Mouse (Mus musculus) left cerebral cortex, adult 2 months (tissue): ENCODE measurements at regions not wholly inside any gene's neighbourhood (a gene's known extent, or its start where the extent isn't known, plus 50 kb on each side); places are given as distances from the start of the nearest gene placed in this dataset.

ENCODE experiments used
- DNase-seq, 2 experiments: peaks; one replicate each; pipeline ENCODE4 v3.0.0; 2021 to 2022; ENCODE audit warnings: low spot score in 2 of 2, mixed read lengths in 1 of 2; ENCODE audit errors: extremely low spot score in 1 of 2
- H3K27ac ChIP-seq: fragments of 200-600 bp; 2 replicates; pipeline ENCODE4 v1.8.1; 2022
- H3K4me3 ChIP-seq: fragments of 200-600 bp; 2 replicates; pipeline ENCODE4 v1.8.1; 2022
- CTCF ChIP-seq: fragments of 200-600 bp; IDR thresholded peaks from 2 replicates; pipeline ENCODE4 v1.8.1; 2022; ENCODE audit warnings: antibody characterized with exemption, mild to moderate bottlenecking, moderate library complexity
- intact Hi-C: fragments of 180-260 bp; cut with DNase I; formaldehyde crosslinking; loops from one replicate; pipeline ENCODE4 v1.15.1; 2025

- TF ChIP-seq CTCF, result no peak
- peak; percentile 54 to 59 for DNase-seq
- Histone ChIP-seq H3K4me3 (no peak overlapping the region), H3K27ac (peak overlapping the region; percentile 29)
- intact Hi-C loops, result loop anchor here (2.0 to 10.0 kb wide), 2 partner anchors 44 to 632 kb away; partner anchors contain the start of gene Zmiz1
Observed at GRCm38 (mm10) chr14:24822876-24823567, 336.1 kb downstream of the Rps24 start.

GRCm38 (mm10) chr14:24824351-24824750 lies 337.4 kb downstream of the Rps24 start:
- intact Hi-C loops, result loop anchor here (10.0 kb wide), 1 partner anchor 630 kb away; the partner anchor contains the start of gene Zmiz1
- no peak overlapping the region for H3K27ac ChIP-seq
- no peak overlapping the region for H3K4me3 ChIP-seq
- no peak for DNase-seq
- TF ChIP-seq CTCF, result no peak

GRCm38 (mm10) chr14:24825722-24826386 lies 338.9 kb downstream of the Rps24 start:
- intact Hi-C loops, result loop anchor here (2.0 to 10.0 kb wide), 3 partner anchors 41 to 629 kb away; partner anchors contain the start of gene Zmiz1
- DNase-seq, result no peak
- peak overlapping the region; percentile 69; the same call in 1 of the 2 replicates for H3K27ac ChIP-seq
- no peak overlapping the region for H3K4me3 ChIP-seq
- TF ChIP-seq CTCF, result no peak

GRCm38 (mm10) chr14:24826471-24827337 lies 339.8 kb downstream of the Rps24 start:
- TF ChIP-seq CTCF, result no peak
- intact Hi-C loops, result loop anchor here (2.0 to 10.0 kb wide), 3 partner anchors 42 to 628 kb away; partner anchors contain the start of gene Zmiz1
- Histone ChIP-seq H3K27ac (peak overlapping the region; percentile 69), H3K4me3 (no peak overlapping the region)
- no peak for DNase-seq

GRCm38 (mm10) chr14:24827381-24828031 lies 340.6 kb downstream of the Rps24 start:
- TF ChIP-seq CTCF, result no peak
- Histone ChIP-seq H3K27ac (peak overlapping the region; percentile 69), H3K4me3 (no peak overlapping the region)
- no peak for DNase-seq
- intact Hi-C loops, result loop anchor here (2.0 to 10.0 kb wide), 3 partner anchors 43 to 627 kb away; partner anchors contain the start of gene Zmiz1

- intact Hi-C loops, result loop anchor here (10.0 kb wide), 1 partner anchor 626 kb away; the partner anchor contains the start of gene Zmiz1
- TF ChIP-seq CTCF, result no peak
- no peak for DNase-seq
- Histone ChIP-seq H3K27ac (no peak overlapping the region), H3K4me3 (no peak overlapping the region)
Observed at GRCm38 (mm10) chr14:24829001-24829400, 342.1 kb downstream of the Rps24 start.

DNA sequence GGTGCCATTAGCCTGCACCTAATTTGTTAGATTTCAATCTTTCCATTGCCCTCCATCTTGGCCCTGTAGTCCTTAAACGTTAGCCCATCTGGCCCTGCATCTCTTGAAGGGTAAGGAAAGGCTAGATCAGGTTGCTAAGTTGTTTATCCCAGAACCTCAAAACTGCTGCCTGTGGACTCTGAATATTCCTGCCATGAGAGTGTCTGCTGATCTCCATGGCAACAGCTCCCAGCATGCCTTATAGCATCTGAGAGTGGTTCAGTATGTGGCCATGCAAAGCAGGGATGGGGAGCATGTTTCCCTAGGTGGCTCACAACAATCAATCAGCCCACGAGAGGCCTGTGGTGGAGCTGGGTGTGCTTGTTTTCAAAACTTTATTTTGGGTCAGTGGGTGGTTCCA lies 346.3 kb downstream of the Rps24 start:
- DNase-seq, result no peak
- intact Hi-C loops, result no loop called here
- H3K27ac ChIP-seq, result no peak overlapping the region
- TF ChIP-seq CTCF, result no peak
- H3K4me3 ChIP-seq, result no peak overlapping the region

- Histone ChIP-seq H3K4me3 (no peak overlapping the region), H3K27ac (no peak overlapping the region)
- intact Hi-C loops, result no loop called here
- no peak for DNase-seq
- TF ChIP-seq CTCF, result no peak
Observed at GRCm38 (mm10) chr14:24838219-24838618, 351.3 kb downstream of the Rps24 start.

GRCm38 (mm10) chr14:24839056-24839455 lies 352.1 kb downstream of the Rps24 start:
- TF ChIP-seq CTCF, result no peak
- DNase-seq, result no peak
- Histone ChIP-seq H3K27ac (no peak overlapping the region), H3K4me3 (no peak overlapping the region)
- intact Hi-C loops, result no loop called here

DNA sequence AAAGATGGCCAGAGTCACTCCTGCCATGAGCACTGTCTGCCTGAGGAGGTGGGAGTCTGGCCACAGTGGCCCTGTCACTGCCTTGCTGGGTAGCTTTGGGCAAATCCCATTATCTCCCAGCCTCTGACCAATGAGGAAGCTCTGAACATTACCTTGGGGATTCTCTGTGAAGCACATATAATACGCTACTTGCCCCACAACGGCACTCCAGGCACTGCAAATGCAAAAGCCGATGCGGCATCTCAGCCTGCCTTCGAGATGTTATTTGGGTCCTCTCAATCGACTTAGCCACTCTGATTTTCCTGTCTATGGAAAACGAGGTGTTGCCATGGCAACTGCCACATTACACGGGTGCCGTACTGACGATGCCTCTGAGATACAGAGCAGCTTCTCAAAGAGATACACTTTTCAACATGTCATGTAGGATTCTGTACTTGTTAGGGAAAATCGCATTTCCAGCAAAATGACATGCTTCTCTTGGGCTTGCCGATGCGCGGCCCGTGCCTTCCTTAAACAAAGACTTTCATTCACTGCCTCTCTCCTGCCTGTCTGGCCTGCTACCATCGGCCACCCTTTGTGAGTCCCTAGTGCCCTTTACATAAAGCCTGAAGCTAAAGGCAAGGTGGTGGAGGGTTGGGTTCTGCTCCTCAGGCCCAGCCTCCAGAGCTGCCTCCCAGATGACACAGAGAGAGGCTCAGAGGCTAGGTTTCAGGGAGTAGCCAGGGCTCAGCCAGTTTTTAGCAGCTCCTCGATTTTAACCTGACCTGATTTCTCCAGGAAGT lies 355.0 kb downstream of the Rps24 start:
- TF ChIP-seq CTCF, result no peak
- H3K4me3 ChIP-seq, result no peak overlapping the region
- intact Hi-C loops, result no loop called here
- DNase-seq, result peak; percentile 70 to 80
- H3K27ac ChIP-seq, result peak overlapping the region; percentile 89
